Mouse (Mus musculus) adrenal gland, postnatal 10 days (tissue): ENCODE measurements around the gene Sypl2. TPM values are rescaled to one million over a fixed set of nuclear protein-coding genes. Genes with fewer than 3 reads are reported as not detected.
"Not testable (repeated sequence)": the region's sequence is repeated elsewhere in the genome, so short reads cannot be mapped to it uniquely, and the experiment has no call there.

ENCODE experiments used
- DNase-seq: peaks from one replicate; pipeline ENCODE4 v3.0.0; 2021; ENCODE audit warnings: mixed read lengths
- long read RNA-seq, 2 experiments: library from polyadenylated mRNA; stranded (forward); transcript quantifications; one replicate each; pipeline ENCODE4 v2.0.0; 2021
- total RNA-seq, 2 experiments: library from RNA; stranded (reverse); gene quantifications; 2 replicates each; pipeline ENCODE4 v1.2.3; 2021

Gene Sypl2
- total RNA-seq: 10 to 100 TPM; 13.3 to 44.9 TPM
- long read RNA-seq, experiment 1, full-length matches to known transcripts: 6 of 13 reads
- long read RNA-seq, experiment 1, partial matches to known transcripts: 1 of 13 reads
- long read RNA-seq, experiment 1, other reads (novel, unspliced or antisense): 6 of 13 reads
- long read RNA-seq, experiment 2, full-length matches to known transcripts: 21 of 24 reads
- long read RNA-seq, experiment 2, partial matches to known transcripts: 1 of 24 reads
- long read RNA-seq, experiment 2, other reads (novel, unspliced or antisense): 2 of 24 reads

DNA sequence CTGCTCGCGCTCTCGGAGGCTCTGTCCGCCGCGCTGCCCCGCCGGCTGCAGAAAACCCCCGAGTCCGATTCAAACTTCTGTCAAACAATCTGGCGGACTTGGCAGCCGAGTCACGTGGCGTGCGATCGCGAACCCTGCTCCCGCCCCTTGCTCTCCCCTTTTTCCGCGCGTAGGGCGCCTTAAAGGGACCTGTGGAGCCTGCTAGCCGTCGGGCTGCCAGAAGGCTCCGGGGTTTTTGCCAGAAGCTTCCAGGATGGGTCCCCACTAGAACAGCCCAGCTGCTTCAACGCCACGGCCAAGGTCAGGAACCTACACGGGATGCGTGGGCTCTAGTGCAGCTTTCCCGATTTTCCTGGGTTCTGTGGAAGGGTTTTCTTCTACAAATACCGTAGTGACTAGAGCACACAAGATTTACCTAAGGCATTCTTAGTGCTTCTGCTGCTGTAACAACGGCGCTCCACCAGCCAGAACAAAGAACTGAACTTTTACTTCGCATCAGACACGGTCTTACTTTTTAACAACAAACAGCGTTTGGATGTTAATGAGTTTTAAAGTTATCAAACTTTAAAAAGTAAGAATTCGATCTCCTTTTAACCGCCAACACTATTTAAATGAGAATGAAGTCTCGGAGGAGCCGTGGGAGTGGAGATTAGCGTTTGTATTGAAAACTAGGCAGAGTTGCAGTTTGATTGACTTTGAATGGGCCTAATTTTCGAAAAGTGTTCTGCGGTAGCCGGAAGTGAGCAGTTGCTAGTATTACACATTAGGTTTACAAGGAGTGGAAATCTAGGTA lies at the start of gene Sypl2:
Gene Sypl2 (minus strand): TSS at position 91 of the 793 bp plus-strand sequence.
- peak; percentile 65 for DNase-seq

DNA sequence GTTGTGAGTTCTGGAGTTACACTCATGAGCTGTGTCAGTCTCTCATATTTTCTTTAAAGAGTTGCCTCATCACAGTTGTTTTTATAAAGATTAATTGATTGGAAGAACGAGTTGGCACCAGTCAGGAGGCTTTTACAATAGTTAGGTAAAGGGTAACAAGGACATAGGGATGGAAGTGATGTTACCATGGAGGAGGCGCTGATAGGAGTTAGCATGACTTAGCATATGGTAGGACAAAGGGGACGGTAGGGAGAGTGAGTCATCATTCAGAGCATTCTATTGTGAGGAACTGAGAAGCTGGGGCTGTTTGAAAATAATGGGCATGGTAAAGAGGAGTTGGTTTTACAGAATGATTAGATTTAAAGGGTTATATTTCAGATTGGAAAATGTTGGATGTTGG lies 32.9 kb upstream of the Sypl2 start:
- DNase-seq: no peak

DNA sequence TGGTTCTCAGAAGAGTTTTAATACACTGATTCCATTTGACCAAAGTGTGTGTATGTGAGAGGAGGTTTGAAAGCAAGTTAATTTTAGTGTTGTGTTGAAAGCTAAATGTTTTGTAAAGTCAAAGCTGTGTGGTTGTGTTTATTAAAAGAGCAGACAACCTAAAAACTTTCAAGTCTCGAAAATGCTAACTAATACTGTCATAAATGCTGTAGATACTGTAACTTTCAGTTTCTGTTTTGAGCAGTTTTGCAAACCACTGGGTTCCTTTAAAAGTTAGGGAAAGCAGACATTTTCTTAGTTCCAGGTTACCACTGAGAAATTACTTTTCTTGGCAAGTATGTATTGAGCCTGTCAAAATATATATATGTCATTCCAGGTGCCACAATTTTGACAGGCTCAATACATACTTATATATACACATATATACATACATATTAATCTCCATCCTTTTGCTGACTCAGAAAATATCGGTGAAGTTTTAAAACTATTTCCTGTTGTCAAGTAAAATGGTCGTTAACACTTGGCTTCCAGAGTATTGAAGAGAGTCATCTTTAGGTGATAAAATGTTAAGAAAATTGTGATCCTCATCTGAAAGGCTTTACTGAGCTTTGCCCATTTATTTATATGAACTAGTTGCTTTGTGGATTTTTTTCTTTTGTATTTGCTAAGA lies 31.5 kb upstream of the Sypl2 start:
- DNase-seq: no peak

DNA sequence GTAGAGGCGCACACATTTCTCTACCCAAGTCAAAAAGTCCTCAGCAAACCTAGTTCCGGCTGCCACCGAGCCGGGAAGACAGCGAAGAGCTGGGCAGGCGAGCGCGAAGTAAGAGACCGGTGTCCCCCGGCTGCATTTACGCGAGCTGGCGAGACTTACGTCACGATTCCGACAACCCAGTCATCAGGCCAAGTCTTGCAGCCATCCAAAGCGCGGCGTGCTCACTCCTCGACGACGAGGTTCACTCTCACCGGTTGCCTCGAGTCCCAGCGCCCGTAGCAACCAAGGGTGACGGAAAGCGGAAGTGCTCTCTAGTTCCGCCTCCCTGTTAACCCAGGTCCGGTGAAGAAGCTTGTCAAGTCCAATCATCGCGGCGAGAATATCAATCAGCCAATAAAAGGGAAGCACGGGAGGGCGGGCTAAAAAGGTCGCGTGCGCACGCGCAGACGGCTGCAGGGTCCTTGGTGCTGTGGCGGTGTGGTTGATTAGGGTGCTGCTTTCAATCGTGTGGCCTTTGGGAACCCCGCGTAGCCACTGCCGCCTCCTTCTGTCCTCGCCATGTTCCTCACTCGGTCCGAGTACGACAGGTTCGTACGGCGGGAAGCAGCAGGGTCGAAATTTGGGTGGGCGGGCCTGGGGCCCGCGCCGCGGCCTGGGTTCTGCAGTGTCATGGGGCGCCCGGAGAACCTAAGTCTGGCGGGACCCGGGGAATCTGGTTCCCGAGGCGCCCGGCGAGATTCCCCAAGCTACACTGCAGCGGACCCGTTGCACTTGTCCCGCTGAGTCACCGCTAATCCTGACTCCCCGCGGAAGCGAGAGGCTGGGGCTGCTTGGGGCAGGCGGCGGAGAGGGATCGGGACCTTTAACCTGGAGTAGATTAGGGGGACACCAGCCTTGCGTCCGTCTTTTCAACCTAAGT lies 30.5 kb upstream of the Sypl2 start, which contains the start of gene Psma5:
Gene Psma5 (plus strand): TSS at position 208 of the 919 bp plus-strand sequence.
- DNase-seq: peak; percentile 96

DNA sequence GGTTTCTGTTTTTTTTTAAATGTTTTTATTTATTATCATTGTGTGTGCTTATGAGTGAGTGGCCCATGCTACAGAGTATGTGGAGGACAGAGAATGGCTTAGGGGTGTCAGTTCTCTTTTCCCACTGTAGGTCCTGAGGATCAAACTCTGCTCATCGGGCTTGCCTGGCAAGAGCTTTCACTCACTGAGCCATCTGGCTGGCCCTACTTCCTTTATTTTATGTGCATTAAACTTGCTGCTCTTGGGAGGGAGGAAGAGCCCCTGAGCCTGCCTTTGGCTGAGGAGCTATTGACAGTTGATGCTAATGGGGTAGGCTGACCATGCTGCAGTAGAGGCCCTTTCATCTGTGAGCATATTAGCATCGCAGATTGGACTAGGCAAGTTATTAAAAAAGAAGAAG lies 20.4 kb upstream of the Sypl2 start:
- no peak for DNase-seq

DNA sequence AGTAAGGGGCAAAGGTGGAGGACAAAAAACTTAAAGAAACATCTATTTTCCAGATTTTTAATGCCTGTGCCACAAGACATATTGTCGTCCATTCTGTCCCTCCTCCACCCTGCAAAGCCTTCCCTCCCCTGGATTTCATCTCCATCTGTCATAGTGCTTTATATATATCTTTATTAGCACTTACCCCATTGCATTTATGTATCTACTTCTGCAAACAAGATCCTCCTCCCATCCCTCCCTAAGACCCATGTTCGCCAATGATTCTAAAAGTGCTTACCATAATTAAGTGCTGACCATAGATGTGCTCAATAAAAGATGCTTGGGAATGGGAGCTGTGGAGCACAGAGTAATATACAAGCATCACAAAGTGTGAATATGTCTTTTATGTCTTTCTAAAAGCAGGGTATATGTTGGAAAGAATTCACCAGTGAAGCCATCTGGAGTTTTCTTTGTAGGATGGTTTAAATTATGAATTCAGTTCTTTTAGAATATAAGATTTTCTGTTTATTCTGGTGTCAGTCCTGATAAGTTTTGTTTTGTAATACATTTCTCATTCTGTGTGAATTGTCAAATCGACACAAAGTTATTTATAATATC lies 14.9 kb upstream of the Sypl2 start:
- no peak for DNase-seq

DNA sequence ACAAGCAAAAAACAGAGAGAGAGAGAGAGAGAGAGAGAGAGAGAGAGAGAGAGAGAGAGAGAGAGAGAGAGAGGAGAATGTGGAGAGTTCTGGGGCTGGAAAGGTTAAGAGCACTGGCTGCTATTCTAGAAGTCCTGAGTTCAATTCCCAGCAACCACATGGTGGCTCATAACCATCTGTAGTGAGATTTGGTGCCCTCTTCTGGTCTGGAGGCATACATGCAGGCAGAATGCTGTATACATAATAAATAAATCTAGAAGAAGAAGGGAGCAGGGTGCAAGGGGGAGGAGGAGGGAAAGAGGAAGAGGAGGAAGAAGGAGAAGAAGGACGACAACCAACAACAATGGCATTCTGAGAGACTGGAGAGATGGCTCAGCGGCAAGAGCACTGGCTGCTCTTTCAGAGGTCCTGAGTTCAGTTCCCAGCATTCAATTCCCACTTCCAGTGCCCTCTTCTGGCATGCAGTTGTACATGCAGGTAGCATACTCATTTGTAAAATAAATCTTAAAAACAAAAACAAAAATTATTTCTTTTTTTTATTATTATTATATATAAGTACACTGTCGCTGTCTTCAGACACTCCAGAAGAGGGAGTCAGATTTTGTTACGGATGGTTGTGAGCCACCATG lies 11.1 kb upstream of the Sypl2 start:
- DNase-seq: not testable (repeated sequence)

DNA sequence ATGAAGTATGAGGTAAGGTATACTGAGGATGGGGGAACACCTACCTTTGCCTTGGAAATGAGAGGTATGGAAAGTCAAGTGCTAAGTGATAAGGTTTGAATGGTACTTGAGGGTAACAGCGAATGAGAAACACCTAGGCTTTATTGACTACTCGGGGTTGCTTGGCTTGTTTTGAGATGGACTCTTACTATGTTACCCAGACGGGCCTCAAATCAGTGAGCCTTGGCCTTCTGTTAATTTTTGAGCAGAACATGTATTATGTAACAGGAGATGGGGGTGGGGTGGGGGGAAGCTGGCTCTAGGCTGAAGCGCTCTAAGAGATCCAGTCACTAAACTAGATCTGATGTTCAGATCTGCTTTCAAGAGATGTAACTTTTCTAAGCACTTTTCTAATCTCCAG lies 5.2 kb upstream of the Sypl2 start:
- DNase-seq: no peak

DNA sequence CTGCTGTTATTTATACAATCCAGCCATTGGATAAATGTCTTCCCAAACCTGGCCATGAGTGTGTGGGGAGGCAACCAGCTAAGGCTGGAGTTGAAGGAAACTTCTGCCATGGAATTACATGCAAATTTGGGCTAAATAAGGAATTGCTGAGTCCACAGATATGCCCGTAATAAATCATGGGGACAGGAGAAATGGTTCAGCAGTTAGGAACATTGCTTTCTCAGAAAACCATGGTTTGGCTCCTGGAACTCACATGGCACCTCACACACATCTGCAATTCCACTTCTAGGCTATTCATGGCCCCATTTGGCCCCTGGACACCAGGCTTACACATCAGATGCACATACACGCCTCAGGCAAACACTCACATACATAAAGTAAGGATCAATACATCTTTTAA lies 1.1 kb upstream of the Sypl2 start:
- DNase-seq: no peak

DNA sequence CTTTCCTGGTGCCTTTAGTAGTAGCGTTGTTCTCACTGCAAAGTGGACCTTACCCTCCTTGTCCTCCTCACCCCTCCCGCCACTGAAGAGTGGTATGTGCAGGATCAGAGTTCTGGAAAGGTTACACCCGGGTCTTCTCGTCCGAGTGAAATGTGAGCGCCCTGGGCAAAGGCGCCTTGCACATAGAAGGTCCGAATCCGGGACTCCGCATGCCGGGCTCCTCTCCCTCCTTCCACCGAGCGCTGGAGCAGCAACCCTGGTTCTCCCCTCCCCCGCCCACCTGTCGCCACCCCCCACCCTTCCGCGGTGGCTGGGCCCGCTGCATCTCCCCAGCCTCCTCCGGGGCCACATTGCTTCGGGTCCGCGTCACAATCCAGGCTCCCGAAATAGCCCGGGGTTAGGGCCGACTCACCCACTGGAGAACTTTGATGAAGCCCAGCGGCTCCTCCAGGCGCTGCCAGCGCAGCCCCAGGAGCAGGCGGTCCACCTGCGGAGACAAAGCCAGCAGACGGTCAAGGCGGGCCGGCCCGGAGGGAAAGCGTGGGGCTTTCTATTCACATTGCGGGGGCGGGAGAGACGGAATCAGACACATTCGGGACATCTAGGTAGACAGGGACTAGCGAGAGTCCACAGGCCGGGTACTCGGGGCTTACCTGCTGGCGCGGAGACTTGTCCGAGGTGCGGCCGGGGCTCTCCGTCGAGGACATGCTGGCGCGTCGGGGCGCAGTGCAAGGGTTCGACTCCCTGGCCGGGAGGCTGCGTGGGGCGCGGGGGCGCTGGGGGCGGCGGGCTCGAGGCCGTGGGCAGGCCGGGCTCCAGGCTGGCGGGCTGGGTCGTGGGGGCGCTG lies 514 bp downstream of the Sypl2 start:
- DNase-seq: no peak

DNA sequence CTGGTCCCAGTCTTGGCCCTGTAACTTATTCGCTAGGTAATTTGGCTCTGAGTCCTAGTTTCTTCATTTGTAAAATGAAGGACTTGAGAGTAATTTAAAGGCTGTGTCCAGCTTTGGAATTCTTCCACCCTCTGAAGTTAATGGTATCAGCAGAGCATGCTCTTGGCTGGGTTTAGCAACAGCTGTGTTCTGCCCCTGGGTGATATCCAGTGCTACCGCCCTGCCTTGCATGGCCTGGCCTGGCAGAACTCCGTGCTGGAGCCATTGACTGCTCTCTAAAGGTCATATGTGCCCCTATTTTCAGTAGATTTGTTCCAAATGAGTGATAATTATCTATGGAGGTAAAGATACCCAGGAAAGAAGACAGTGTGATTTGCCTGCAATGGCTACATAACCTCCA lies 5.8 kb downstream of the Sypl2 start:
- DNase-seq: no peak

DNA sequence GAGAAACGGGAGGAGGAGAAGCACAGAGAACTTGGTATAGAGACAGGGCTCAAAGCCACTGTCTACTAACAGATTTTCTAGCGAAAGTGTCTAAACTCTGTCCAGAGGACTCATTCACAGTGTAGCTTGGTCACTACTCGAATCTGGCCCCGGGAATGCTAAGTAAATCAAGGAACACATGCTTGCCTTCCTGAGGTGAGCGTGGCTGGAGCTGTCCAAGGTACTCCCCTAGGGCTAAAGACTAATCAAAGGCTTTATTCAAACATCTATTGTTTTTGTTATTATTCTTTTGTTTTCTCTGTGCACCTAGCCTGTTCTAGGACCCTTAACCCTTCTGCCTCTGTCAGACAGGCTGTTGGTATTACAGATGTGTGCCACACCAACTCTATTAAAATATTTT lies 11.7 kb downstream of the Sypl2 start:
- peak; percentile 70 for DNase-seq

DNA sequence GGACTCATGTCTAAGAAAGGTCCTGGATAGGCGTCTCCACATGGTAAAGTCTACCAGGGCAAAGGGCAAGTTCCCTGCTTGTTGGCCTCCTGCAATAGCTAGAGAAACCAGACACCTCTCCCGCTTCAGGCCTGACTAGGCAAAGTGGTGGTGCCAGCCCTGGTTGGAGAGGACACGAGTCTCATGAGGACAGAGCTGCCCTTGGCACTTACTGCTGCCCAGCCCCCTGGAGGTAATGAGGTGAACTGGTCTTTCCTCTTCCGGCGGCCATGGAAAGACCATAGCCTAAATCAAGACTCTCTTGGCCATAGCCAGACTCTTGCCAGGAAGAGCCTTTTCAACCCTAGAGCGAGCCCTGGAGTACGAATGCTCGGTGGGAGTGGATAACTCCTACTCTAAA lies 14.0 kb downstream of the Sypl2 start:
- no peak for DNase-seq

DNA sequence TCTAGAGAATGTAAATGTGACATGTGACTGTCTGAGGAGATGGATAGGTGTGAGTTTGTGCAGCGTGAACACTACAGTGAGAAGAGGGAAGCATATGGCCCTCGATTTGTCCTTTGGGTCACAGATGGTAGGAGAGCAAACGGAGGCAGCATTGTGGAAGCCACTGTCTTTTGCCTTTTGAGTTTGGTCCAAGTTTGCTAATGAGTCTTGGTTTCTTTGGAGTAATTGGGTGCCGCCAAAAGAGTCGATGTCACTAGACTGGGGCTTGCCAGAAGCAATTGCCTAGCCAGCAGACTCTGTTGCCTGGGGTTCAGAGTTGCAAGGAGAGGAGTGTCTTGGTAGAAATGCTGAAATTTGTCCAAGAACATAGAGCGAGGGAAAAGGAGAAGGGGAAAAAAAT lies 14.6 kb downstream of the Sypl2 start:
- no peak for DNase-seq

DNA sequence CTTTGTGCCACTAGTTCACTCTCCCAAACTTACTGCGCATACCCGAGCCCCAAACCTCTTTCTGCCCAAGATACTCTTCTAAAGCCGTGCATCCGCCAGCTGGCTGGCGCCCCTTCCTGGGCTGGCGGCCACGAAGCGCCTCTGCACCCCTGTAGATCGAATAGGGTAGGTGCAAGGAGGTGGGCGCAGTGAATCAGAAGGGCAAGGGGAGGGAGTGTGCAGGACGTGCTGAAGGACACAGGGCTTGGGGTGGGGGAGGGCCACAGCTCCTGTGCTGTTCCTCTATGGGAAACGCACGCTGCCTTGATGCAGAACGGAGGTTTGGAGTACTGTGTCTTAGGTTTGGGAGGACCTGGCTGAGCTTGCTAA lies 15.7 kb downstream of the Sypl2 start, which contains the start of gene Atxn7l2:
Gene Atxn7l2 (minus strand): TSS at position 164 of the 369 bp plus-strand sequence.
- DNase-seq: peak; percentile 69

DNA sequence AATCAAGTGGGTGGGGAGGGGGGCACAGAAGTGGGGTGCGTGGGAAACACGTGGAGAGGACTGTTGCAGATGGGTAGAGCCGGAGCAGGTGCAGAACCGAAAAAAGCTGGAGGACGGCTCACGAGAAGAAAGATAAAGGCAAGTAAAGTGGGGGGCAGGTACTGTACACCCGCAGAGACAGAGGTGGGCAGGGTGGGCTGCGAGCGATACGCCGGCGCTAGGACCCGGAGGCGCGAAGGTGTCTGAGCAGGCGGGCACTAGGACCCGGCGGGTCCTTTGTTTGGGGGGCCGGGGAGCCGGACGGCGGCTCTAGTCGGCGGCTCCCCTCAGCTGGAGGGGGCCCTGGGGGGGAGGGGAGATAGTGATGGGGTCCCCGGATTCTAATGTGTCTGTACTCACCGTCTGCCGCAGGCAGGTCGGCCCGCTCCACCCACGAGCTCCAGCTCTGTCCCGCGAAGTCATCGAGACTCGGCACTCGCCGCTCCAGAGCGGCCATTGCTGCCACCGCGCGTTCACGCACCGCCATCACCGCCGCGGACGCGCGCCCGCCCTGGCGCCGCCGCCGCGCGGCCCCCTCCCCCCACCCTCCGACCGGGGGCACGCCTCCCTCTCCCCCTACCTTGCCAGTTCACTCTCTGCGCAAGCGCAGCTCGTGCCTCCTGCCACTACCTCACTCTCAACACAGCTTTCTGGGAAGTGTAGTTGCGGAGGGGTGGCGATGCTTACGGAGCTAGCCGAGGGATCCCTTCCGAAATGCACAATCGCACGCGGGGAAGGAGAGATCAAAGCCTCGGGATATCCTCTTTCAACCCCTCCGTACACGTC lies 16.3 kb downstream of the Sypl2 start:
- DNase-seq: peak; percentile 93

DNA sequence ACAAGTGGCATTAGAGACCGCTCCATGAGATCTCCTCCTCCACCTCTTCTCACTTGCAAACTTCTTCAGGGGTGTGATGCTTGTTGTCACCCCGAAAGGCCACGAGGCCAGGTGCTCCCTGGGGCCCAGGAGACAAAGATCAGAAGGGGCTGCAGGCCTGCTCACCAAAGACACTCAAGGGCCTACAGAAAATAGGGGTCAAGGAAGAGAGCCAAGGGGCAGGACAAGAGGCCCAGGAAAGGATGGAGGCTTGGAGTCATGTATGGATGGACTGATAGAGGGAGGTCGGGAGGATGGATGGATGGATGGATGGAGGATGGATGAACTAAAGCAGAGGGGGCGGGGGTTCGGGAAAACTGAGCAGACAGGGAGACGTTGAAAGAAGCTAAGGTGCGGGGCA lies 16.9 kb downstream of the Sypl2 start:
- no peak for DNase-seq

DNA sequence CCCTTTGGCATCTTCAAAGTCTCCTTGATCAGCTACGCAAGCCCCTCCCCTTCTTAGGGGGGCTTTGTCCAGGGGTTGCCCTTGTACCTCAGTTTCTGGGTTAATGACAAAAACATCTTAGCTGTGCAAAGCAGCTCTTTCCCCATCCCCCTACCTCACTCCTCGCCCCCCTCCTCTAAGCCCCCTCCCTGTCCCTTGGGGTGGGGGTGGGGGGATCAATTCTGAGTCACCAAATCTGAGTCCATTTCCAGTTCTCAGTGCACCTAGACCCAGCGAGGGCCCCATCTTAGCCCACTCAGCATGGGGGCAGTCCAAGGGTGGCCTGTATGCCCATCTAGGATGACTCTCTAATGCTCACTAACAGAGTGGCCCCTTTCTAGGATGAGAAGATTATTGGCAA lies 17.4 kb downstream of the Sypl2 start:
- DNase-seq: no peak

DNA sequence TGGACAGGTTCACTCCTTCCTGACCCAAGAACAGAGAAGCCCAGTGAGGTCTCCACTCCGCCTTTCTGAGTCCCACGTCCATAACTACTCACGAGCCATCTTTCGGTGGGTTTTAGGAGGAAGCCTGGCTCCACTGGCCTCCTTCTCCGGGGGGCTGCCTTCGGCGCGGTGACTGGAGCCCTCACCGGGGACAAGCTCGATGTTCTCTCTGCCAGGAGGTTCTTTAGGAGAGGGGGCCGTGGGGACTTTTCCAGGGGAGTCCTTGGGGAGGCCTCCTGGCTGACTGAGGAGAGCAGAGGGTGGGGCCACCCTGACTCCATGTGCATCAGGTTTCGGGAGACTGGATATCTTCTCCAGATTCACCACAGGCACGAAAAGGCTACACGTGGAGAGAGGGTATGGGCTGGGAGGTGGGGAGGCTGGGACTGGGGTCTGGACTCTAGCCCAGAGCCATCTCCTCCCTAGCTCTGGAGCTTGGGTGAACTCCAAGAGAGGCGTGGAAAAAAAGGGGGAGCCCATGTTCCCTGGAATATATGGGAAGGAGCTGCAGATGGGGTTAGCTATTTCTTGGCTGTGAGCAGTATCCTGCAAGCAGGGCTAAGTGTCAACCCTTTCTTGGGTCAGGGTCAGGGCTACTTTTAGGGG lies 19.6 kb downstream of the Sypl2 start:
- DNase-seq: no peak
